Mouse (Mus musculus) adrenal gland, postnatal 10 days (tissue): ENCODE measurements around the gene Il17c. TPM values are rescaled to one million over a fixed set of nuclear protein-coding genes. Genes with fewer than 3 reads are reported as not detected.

Source experiments
- DNase-seq: peaks from one replicate; pipeline ENCODE4 v3.0.0; 2021; ENCODE audit warnings: mixed read lengths
- total RNA-seq, 2 experiments: library from RNA; stranded (reverse); gene quantifications; 2 replicates each; pipeline ENCODE4 v1.2.3; 2021

Gene Il17c
- total RNA-seq, 2 experiments from 2014 or later, result not detected

GRCm38 (mm10) chr8:122431694-122432442, 10.0 kb downstream of the Il17c start:
- DNase-seq, result no peak

GRCm38 (mm10) chr8:122432443-122433268, 10.8 kb downstream of the Il17c start, which contains the start of gene Cyba:
Gene Cyba (minus strand): TSS chr8:122432930.
- DNase-seq, result peak; percentile 74

- DNase-seq, result no peak
Measured at GRCm38 (mm10) chr8:122433269-122433905, 11.6 kb downstream of the Il17c start.

- no peak for DNase-seq
Measured at GRCm38 (mm10) chr8:122435375-122435774, 13.6 kb downstream of the Il17c start.

- no peak for DNase-seq
Measured at GRCm38 (mm10) chr8:122436146-122436545, 14.3 kb downstream of the Il17c start.

- no peak for DNase-seq
Measured at GRCm38 (mm10) chr8:122436586-122437125, 14.8 kb downstream of the Il17c start.

- no peak for DNase-seq
Measured at GRCm38 (mm10) chr8:122437708-122438331, 16.0 kb downstream of the Il17c start.

- DNase-seq, result no peak
Measured at GRCm38 (mm10) chr8:122439336-122439735, 17.5 kb downstream of the Il17c start.

GRCm38 (mm10) chr8:122441326-122441725, 19.5 kb downstream of the Il17c start:
- DNase-seq, result no peak

- DNase-seq, result no peak
Measured at GRCm38 (mm10) chr8:122442356-122442755, 20.5 kb downstream of the Il17c start.

GRCm38 (mm10) chr8:122442781-122443180, 21.0 kb downstream of the Il17c start:
- no peak for DNase-seq

GRCm38 (mm10) chr8:122443262-122444006, 21.6 kb downstream of the Il17c start, which contains the start of gene Mvd:
Gene Mvd (minus strand): TSS chr8:122443422.
- peak; percentile 98 for DNase-seq

- DNase-seq, result peak; percentile 87
Measured at GRCm38 (mm10) chr8:122444058-122444748, 22.4 kb downstream of the Il17c start.

GRCm38 (mm10) chr8:122445203-122445602, 23.4 kb downstream of the Il17c start:
- DNase-seq, result no peak

GRCm38 (mm10) chr8:122451161-122451703, 29.4 kb downstream of the Il17c start:
- no peak for DNase-seq

GRCm38 (mm10) chr8:122452154-122452553, 30.3 kb downstream of the Il17c start:
- no peak for DNase-seq

GRCm38 (mm10) chr8:122454409-122454808, 32.6 kb downstream of the Il17c start:
- DNase-seq, result no peak

GRCm38 (mm10) chr8:122457171-122457570, 35.4 kb downstream of the Il17c start:
- no peak for DNase-seq

GRCm38 (mm10) chr8:122459218-122459900, 37.5 kb downstream of the Il17c start:
- DNase-seq, result no peak

GRCm38 (mm10) chr8:122459990-122460389, 38.2 kb downstream of the Il17c start:
- DNase-seq, result no peak
